Mouse (Mus musculus): ENCODE data around the gene Atp2a1. TPM values are rescaled to one million over a fixed set of nuclear protein-coding genes. Genes with fewer than 3 reads are reported as not detected.

Gene Atp2a1
- 0.19 and 0.44 TPM in 2 replicates for polyA plus RNA-seq (2012)

DNA sequence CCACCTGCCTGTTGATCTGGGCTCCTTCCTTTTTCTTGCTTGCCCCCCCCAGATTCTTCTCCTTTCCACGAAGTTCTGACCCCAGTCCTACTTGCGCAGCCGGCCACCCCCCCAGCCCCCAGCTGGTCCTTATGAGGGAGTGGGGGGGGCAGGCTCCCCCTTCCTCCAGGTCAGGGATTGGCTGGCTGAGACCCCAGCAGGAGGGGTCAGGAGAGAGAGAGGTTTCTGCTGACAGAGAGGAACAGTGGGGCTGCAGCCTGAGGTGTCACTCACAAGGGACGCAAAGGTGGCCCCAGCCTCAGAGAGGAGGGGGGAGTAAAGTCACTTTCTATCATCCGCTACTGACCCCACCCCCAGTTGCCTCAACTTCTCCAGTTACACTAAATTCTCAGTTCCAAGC, at the start of gene Atp2a1:
Atp2a1 (minus strand) TSS at position 105 of the 400 bp plus-strand sequence.

GRCm38 (mm10) chr7:126503273-126503878, 40.5 kb upstream of the Atp2a1 start, which contains the start of gene Atxn2l:
TSS of gene Atxn2l (minus strand) at chr7:126503437.

DNA sequence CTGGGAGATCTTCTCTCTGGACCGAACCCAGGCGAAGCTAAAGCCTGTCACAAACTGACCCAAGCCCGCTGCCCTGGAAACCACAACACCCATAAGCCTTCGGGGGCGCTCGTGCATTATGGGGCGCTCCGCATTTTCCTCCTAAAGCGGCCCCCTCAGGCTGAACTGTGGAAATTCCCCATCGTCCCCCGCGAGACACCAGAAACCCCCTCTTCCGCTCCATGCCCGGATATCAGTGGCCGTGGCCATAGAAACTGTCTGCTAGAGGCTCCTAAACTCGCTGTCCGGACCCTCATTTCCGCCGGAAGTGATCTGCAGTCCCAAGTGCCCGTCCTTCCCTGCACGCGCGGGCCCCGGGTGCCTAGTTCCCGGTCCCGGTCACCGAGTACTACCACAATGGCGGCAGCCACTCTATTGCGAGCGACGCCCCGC, 24.2 kb upstream of the Atp2a1 start, which contains the start of gene Tufm:
Tufm (plus strand) TSS at position 310 of the 432 bp plus-strand sequence.

GRCm38 (mm10) chr7:126474993-126475581, 12.2 kb upstream of the Atp2a1 start, which contains the start of gene Sh2b1:
TSS of gene Sh2b1 (minus strand) at chr7:126475424.

GRCm38 (mm10) chr7:126428631-126429502, 34.0 kb downstream of the Atp2a1 start, which contains the start of gene Rabep2:
TSS of gene Rabep2 (plus strand) at chr7:126428759.

GRCm38 (mm10) chr7:126414725-126415124, 48.2 kb downstream of the Atp2a1 start, which contains the start of gene Cd19:
TSS of gene Cd19 (minus strand) at chr7:126414889.

DNA sequence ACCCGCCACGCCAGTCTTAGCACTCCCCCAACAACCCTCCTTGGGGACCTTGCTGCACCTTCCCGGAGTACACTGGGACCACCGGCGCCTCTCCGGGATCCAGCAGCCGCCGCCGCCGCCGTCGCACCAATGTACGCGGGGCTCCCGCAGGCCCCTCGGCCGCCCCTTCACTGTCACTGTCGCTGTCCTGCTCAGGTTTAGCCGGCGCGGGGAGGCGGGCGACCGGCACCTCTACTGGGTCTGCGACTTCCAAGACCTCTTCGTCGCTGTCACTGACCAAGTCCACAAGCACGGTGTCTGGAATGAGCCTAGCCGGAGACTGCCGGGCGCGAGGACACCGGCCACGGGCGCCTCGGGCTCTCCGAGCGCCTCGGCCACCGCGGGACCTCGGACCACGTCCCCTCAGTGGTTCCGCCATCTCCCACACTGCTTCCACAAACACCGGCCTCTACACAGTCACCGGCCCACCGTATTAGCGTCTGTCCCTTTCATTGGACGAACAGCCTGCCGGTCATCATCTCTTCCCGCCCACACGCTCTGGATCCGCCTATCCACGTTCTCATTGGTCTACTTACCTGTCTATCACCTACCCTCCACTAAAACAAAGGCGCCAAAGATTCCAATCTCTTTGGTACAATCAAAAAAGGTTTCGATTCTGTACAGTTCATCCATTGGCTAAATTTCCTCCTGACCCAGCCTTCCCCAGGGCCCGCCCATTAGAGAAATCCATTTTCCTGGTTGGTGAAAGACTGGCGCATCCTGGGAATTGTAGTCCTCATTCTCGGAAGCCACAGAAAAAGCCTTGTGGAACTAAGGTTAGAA, 66.4 kb downstream of the Atp2a1 start, which contains the start of gene Nfatc2ip:
Nfatc2ip (minus strand) TSS at position 440 of the 822 bp plus-strand sequence.

Other genes starting within 250 kb of the Atp2a1 start
- gene Sbk1, start 190.5 kb downstream of the Atp2a1 start, polyA plus RNA-seq (2012): 13.4 and 14.1 TPM in 2 replicates
- gene Lat, start 93.5 kb downstream of the Atp2a1 start, polyA plus RNA-seq (2012): 47.1 and 73.2 TPM in 2 replicates
- gene Spns1, start 85.7 kb downstream of the Atp2a1 start, polyA plus RNA-seq (2012): 74.2 and 80.8 TPM in 2 replicates
- gene Nfatc2ip, start 66.4 kb downstream of the Atp2a1 start, polyA plus RNA-seq (2012): 3.0 and 3.5 TPM in 2 replicates
- 1.3 and 3.7 TPM in 2 replicates for gene Cd19, start 48.2 kb downstream of the Atp2a1 start, polyA plus RNA-seq (2012)
- 64.8 and 70.0 TPM in 2 replicates for gene Rabep2, start 34.3 kb downstream of the Atp2a1 start, polyA plus RNA-seq (2012)
- gene Sh2b1, start 12.3 kb upstream of the Atp2a1 start, polyA plus RNA-seq (2012): 154 and 176 TPM in 2 replicates
- 79.6 and 83.5 TPM in 2 replicates for gene Tufm, start 24.3 kb upstream of the Atp2a1 start, polyA plus RNA-seq (2012)
- gene Atxn2l, start 40.3 kb upstream of the Atp2a1 start, polyA plus RNA-seq (2012): 983 and 1,087 TPM in 2 replicates
- gene Eif3c, start 103.3 kb upstream of the Atp2a1 start, polyA plus RNA-seq (2012): 74.2 and 91.5 TPM in 2 replicates
- gene Apobr, start 121.8 kb upstream of the Atp2a1 start, polyA plus RNA-seq (2012): 22.0 and 22.6 TPM in 2 replicates
- gene Cln3, start 122.7 kb upstream of the Atp2a1 start, polyA plus RNA-seq (2012): 20.1 and 24.7 TPM in 2 replicates
- gene Il27, start 131.8 kb upstream of the Atp2a1 start, polyA plus RNA-seq (2012): 0.52 and 1.4 TPM in 2 replicates
- 3.6 and 5.1 TPM in 2 replicates for gene Nupr1, start 167.8 kb upstream of the Atp2a1 start, polyA plus RNA-seq (2012)
- 88.3 and 96.1 TPM in 2 replicates for gene Sgf29, start 186.2 kb upstream of the Atp2a1 start, polyA plus RNA-seq (2012)
- 0.28 and 0.36 TPM in 2 replicates for gene Sult1a1, start 213.3 kb upstream of the Atp2a1 start, polyA plus RNA-seq (2012)
- 283 and 326 TPM in 2 replicates for gene Bola2, start 232.3 kb upstream of the Atp2a1 start, polyA plus RNA-seq (2012)
- 9.5 and 9.6 TPM in 2 replicates for gene Slx1b, start 232.7 kb upstream of the Atp2a1 start, polyA plus RNA-seq (2012)
- 681 and 813 TPM in 2 replicates for gene Coro1a, start 244.7 kb upstream of the Atp2a1 start, polyA plus RNA-seq (2012)